Mouse (Mus musculus): ENCODE measurements at regions not wholly inside any gene's neighbourhood (a gene's known extent, or its start where the extent isn't known, plus 50 kb on each side); places are given as distances from the start of the nearest gene placed in this dataset.

- in situ Hi-C loops (cut with MboI, MseI), result loop anchor here (5.0 kb wide), 1 partner anchor 89 kb away; no protein-coding TSS in a partner anchor
Observed at GRCm38 (mm10) chr2:63920997-63921396, 176.8 kb downstream of the Fign start.

- in situ Hi-C loops (cut with MboI, MseI), result loop anchor here (5.0 kb wide), 1 partner anchor 88 kb away; no protein-coding TSS in a partner anchor
Observed at GRCm38 (mm10) chr2:63920019-63920418, 177.8 kb downstream of the Fign start.

- in situ Hi-C loops (cut with MboI, MseI), result no loop called here
Observed at GRCm38 (mm10) chr2:63900644-63901043, 197.2 kb downstream of the Fign start.

- in situ Hi-C loops (cut with MboI, MseI), result no loop called here
Observed at GRCm38 (mm10) chr2:63878477-63878876, 219.4 kb downstream of the Fign start.

GRCm38 (mm10) chr2:63877387-63877786 lies 220.5 kb downstream of the Fign start:
- in situ Hi-C loops (cut with MboI, MseI), result no loop called here

GRCm38 (mm10) chr2:63876375-63876774 lies 221.5 kb downstream of the Fign start:
- in situ Hi-C loops (cut with MboI, MseI), result no loop called here

- in situ Hi-C loops (cut with MboI, MseI), result no loop called here
Observed at GRCm38 (mm10) chr2:63875101-63875500, 222.7 kb downstream of the Fign start.

- in situ Hi-C loops (cut with MboI, MseI), result no loop called here
Observed at GRCm38 (mm10) chr2:63866524-63866923, 231.3 kb downstream of the Fign start.

- in situ Hi-C loops (cut with MboI, MseI), result no loop called here
Observed at GRCm38 (mm10) chr2:63861821-63862220, 236.0 kb downstream of the Fign start.

- in situ Hi-C loops (cut with MboI, MseI), result no loop called here
Observed at GRCm38 (mm10) chr2:63856462-63857054, 241.3 kb downstream of the Fign start.

GRCm38 (mm10) chr2:63855476-63855875 lies 242.4 kb downstream of the Fign start:
- in situ Hi-C loops (cut with MboI, MseI), result no loop called here

GRCm38 (mm10) chr2:63854198-63854875 lies 243.5 kb downstream of the Fign start:
- in situ Hi-C loops (cut with MboI, MseI), result no loop called here

- in situ Hi-C loops (cut with MboI, MseI), result no loop called here
Observed at GRCm38 (mm10) chr2:63853226-63853625, 244.6 kb downstream of the Fign start.

GRCm38 (mm10) chr2:63852287-63852686 lies 245.6 kb downstream of the Fign start:
- in situ Hi-C loops (cut with MboI, MseI), result no loop called here

GRCm38 (mm10) chr2:63850033-63850432 lies 247.8 kb downstream of the Fign start:
- in situ Hi-C loops (cut with MboI, MseI), result no loop called here

- in situ Hi-C loops (cut with MboI, MseI), result no loop called here
Observed at GRCm38 (mm10) chr2:63849486-63849885, 248.4 kb downstream of the Fign start.

GRCm38 (mm10) chr2:63832041-63832714 lies 265.7 kb downstream of the Fign start:
- in situ Hi-C loops (cut with MboI, MseI), result loop anchor here (5.0 kb wide), 1 partner anchor 90 kb away; no protein-coding TSS in a partner anchor

- in situ Hi-C loops (cut with MboI, MseI), result loop anchor here (5.0 kb wide), 1 partner anchor 92 kb away; no protein-coding TSS in a partner anchor
Observed at GRCm38 (mm10) chr2:63830431-63830830, 267.4 kb downstream of the Fign start.

- in situ Hi-C loops (cut with MboI, MseI), result no loop called here
Observed at GRCm38 (mm10) chr2:63828633-63829032, 269.2 kb downstream of the Fign start.

- in situ Hi-C loops (cut with MboI, MseI), result no loop called here
Observed at GRCm38 (mm10) chr2:63819440-63819839, 278.4 kb downstream of the Fign start.
